Mouse (Mus musculus) hindbrain, embryonic 16.5 days (tissue): Measurements from ENCODE around the gene St5. TPM values are rescaled to one million over a fixed set of nuclear protein-coding genes. Genes with fewer than 3 reads are reported as not detected.
A peak's percentile ranks its signal among the peaks of the same experiment; 100 is the strongest.

ENCODE experiments used
- ATAC-seq: fragments of 200-750 bp; cut with Nextera tagmentation; 2 replicates; pipeline ENCODE4 v1.8.0; 2017; ENCODE audit warnings: moderate TSS enrichment, moderate library complexity
- H3K27ac ChIP-seq: fragments of 300-500 bp; sonication (generic); 2 replicates; pipeline ENCODE4 v1.5.1; 2014; ENCODE audit warnings: low read depth, mild to moderate bottlenecking, control low read depth, low read length, moderate library complexity
- H3K27me3 ChIP-seq: fragments of 300-500 bp; sonication (generic); replicated peaks from 2 replicates; pipeline ENCODE4 v1.6.1; 2014; ENCODE audit warnings: low read length; ENCODE audit not compliant: control insufficient read depth, insufficient read depth
- H3K36me3 ChIP-seq: fragments of 300-500 bp; sonication (generic); 2 replicates; pipeline ENCODE4 v1.6.1; 2014; ENCODE audit warnings: mild to moderate bottlenecking, low read length, moderate library complexity, mixed read lengths; ENCODE audit not compliant: control insufficient read depth, insufficient read depth
- H3K4me1 ChIP-seq: fragments of 300-500 bp; sonication (generic); 2 replicates; pipeline ENCODE4 v1.6.1; 2014; ENCODE audit warnings: low read depth, low read length; ENCODE audit not compliant: control insufficient read depth, insufficient read depth
- H3K4me2 ChIP-seq: fragments of 300-500 bp; sonication (generic); 2 replicates; pipeline ENCODE4 v1.6.1; 2014; ENCODE audit warnings: mild to moderate bottlenecking, low read length, control low read depth, moderate library complexity
- H3K4me3 ChIP-seq: fragments of 300-500 bp; sonication (generic); 2 replicates; pipeline ENCODE4 v1.5.1; 2014; ENCODE audit warnings: mild to moderate bottlenecking, low read length, control low read depth, moderate library complexity
- H3K9ac ChIP-seq: fragments of 300-500 bp; sonication (generic); 2 replicates; pipeline ENCODE4 v1.6.1; 2014; ENCODE audit warnings: low read depth, mild to moderate bottlenecking, control low read depth, low read length, moderate library complexity
- H3K9me3 ChIP-seq: fragments of 300-500 bp; sonication (generic); 2 replicates; pipeline ENCODE4 v1.6.1; 2014; ENCODE audit warnings: mild to moderate bottlenecking, low read length, moderate library complexity; ENCODE audit not compliant: control insufficient read depth
- WGBS: fragments of 180-500 bp; shearing (Covaris S2); extraction: QIAGEN DNeasy Blood & Tissue Kit; methylation state at CpG from one replicate; pipeline ENCODE4 v1.1.7; 2014; 5-methylcytosine and 5-hydroxymethylcytosine counted together
- polyA plus RNA-seq: library from polyadenylated mRNA; unstranded; fragments of >200 nt; fragmentation: Nextera tagmentation; extraction: Ambion mirVana; gene quantifications from 2 replicates; pipeline ENCODE4 v1.2.1, GENCODE M21; 2015

Gene St5
- polyA plus RNA-seq, 1 experiment from 2014 or later: 21.3 TPM

DNA sequence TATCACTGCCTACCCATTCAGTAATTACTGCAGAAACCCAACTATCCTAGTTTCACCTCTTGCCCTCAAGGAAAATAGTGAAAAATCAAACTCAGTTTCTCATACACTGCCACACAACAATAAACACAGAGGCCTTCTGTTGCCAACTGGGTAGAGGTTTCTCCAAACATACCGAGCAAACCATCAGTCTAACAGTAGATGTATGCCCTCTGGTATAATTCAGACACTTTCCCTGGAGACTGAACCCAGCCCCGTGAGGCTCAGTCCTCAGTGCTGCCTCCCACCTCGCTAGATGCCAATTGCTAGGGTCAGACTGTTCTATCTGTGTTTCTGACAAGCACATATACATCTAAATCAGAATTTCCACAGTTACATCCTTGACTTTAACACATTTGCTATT, 83.1 kb downstream of the St5 start:
- 89% methylated on average over 3 of the region's 3 CpGs for WGBS
- ATAC-seq: no peak
- H3K4me1 ChIP-seq: peaks cover 15% of the 10 kb centered on the region
- H3K36me3 ChIP-seq: no peaks in the 10 kb centered on the region
- no peak overlapping the region for H3K4me2 ChIP-seq
- H3K9me3 ChIP-seq: no peaks in the 10 kb centered on the region
- H3K4me3 ChIP-seq: no peak overlapping the region
- H3K27me3 ChIP-seq: no peaks in the 10 kb centered on the region
- H3K27ac ChIP-seq: no peak overlapping the region
- H3K9ac ChIP-seq: no peak overlapping the region

DNA sequence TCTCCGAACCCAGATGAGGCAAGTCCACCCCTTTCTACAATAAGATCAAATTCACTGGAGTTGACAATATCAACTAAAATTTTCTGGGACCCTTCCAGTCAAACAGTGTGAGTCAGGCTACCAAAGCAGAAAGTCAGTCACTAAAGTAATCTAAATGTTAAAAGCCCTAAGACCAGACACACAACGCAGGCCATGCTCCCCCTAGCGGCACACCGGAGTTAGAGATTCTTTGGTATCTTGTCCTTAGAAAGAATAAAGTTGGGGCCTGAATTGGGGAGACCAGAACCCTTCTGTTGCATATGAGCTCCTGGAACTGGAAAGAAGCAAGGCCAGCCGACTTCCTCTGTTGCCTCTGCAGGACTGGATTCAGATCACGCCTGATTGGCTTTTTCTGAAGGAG, 84.7 kb downstream of the St5 start:
- no peak overlapping the region for H3K27ac ChIP-seq
- H3K9me3 ChIP-seq: no peaks in the 10 kb centered on the region
- H3K4me1 ChIP-seq: peaks cover 22% of the 10 kb centered on the region
- H3K4me3 ChIP-seq: no peak overlapping the region
- no peak overlapping the region for H3K4me2 ChIP-seq
- H3K9ac ChIP-seq: no peak overlapping the region
- WGBS: 20% methylated on average over 6 of the region's 6 CpGs
- no peaks in the 10 kb centered on the region for H3K36me3 ChIP-seq
- no peaks in the 10 kb centered on the region for H3K27me3 ChIP-seq
- ATAC-seq: no peak

DNA sequence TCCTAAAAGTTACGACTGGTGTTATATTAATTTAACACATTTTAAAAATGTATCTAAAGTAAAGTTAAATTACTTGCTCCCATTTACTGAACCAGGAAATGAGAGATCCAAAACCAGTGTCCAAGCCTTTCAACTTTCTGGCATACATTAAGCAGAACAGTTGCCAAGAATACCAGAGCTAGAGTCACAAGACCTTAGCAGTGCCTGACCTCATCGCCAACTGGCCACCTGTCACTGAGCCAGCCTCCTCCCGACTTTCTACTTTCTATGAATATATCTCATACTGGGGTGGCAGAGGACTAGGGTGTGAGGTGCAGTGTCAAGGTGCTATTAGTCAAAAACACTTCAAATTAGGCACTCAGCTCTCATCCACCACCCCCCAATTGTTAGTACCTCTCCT, 85.6 kb downstream of the St5 start:
- Histone ChIP-seq H3K9me3 (no peaks in the 10 kb centered on the region), H3K36me3 (no peaks in the 10 kb centered on the region), H3K27me3 (no peaks in the 10 kb centered on the region), H3K4me3 (no peak overlapping the region), H3K4me2 (no peak overlapping the region), H3K4me1 (peaks cover 24% of the 10 kb centered on the region), H3K9ac (no peak overlapping the region), H3K27ac (no peak overlapping the region)
- WGBS: 44% methylated on average over 3 of the region's 3 CpGs
- ATAC-seq: no peak

DNA sequence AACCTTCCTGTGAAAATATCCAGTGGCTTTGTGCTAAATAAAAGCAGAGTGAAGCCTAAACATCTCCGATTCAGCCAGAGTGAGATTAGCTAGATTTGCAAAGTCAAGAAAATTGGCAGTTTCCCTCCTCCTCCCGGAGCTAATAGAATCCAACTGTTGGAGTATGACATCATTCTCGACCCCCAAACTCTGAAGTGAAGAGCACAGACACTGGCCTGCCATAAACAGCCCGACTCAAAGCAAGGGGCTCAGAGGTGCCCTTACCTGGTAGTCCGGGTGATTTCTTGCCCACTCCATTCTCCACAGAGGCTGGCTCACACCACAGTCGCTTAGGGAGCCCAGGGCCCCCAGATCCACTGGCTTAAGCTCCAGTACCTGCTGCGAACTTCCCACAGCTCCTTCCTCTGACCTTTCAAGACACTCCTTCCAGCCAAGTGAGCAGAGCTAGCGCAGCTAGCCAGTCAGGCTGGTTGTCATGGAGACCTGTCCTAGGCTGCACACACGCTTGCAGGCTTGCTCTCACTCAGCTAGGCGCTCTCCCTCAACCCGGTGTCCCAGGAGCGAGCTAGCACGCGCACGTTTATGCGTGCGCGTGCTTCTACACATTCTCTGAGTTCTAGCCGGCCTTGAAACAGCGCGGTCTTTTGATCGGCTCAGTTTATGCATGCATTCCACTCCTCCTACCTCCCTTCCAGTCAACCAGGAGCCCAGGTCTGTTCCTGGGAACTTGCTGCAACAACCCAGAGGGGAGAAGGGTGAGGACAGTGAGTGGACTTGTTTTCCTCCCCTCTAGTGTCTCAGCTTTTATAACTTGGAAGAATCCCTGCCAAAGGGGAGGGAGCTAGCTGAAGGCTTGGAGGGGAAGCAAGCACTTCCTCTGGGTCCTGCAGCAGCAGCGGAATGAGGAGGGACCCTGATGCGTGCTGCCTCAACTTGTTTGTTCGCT, 87.1 kb downstream of the St5 start:
- H3K4me1 ChIP-seq: peaks cover 29% of the 10 kb centered on the region
- ATAC-seq: peak; percentile 97
- peak overlapping the region; percentile 62 for H3K9ac ChIP-seq
- H3K27ac ChIP-seq: peak overlapping the region; percentile 85
- H3K36me3 ChIP-seq: no peaks in the 10 kb centered on the region
- no peaks in the 10 kb centered on the region for H3K9me3 ChIP-seq
- 2% methylated on average over 25 of the region's 25 CpGs for WGBS
- H3K4me3 ChIP-seq: peak overlapping the region; percentile 47
- peak overlapping the region; percentile 75 for H3K4me2 ChIP-seq
- no peaks in the 10 kb centered on the region for H3K27me3 ChIP-seq

DNA sequence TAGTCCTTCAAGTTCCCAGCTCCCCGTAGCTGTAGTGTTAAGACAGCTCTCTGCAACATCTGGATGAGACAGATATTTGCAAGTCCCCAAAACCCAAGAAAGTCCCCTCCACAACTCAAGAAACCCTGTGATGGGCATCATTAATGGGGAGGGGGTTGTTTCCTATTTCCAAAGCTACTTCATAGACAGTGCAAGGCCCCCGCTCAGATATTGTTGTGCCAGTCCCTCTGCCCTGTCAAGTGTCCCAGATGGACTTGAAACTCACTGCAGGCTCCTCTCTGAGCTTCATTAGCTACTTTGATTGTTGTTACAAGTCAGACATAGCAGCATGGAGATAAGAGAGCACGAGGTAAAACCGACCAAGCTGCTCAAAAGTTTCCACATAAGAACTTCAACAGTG, 87.8 kb downstream of the St5 start:
- no peaks in the 10 kb centered on the region for H3K9me3 ChIP-seq
- no peak for ATAC-seq
- peak overlapping the region; percentile 85 for H3K27ac ChIP-seq
- H3K4me3 ChIP-seq: peak overlapping the region; percentile 47
- peaks cover 29% of the 10 kb centered on the region for H3K4me1 ChIP-seq
- WGBS: 28% methylated on average over 4 of the region's 4 CpGs
- no peaks in the 10 kb centered on the region for H3K27me3 ChIP-seq
- H3K36me3 ChIP-seq: no peaks in the 10 kb centered on the region
- H3K4me2 ChIP-seq: peak overlapping the region; percentile 75
- H3K9ac ChIP-seq: peak overlapping the region; percentile 12

DNA sequence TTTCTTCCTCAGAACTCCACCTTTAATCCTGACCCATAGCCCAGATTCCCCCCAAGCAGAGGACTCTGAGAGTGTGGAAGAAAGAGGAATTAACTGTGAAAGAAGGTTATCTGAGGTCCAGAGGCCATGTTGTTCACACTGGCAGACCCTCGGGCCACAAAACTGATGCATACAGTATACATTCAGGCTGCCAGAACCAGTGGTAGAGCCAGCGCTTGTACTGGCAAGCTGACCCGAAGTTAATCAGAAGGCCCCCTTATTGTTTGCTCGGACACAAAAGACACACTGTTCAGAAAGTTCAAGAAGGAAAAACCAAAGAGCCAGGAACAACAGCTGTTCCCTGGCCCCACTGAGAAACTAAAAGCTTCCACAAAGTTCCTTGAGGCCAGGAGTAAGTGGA, 88.5 kb downstream of the St5 start:
- Histone ChIP-seq H3K27ac (peak overlapping the region; percentile 57), H3K4me2 (peak overlapping the region; percentile 75), H3K4me1 (peaks cover 29% of the 10 kb centered on the region), H3K27me3 (no peaks in the 10 kb centered on the region), H3K9me3 (no peaks in the 10 kb centered on the region), H3K4me3 (peak overlapping the region; percentile 28), H3K36me3 (no peaks in the 10 kb centered on the region), H3K9ac (no peak overlapping the region)
- ATAC-seq: no peak
- WGBS: 11% methylated on average over 4 of the region's 4 CpGs

DNA sequence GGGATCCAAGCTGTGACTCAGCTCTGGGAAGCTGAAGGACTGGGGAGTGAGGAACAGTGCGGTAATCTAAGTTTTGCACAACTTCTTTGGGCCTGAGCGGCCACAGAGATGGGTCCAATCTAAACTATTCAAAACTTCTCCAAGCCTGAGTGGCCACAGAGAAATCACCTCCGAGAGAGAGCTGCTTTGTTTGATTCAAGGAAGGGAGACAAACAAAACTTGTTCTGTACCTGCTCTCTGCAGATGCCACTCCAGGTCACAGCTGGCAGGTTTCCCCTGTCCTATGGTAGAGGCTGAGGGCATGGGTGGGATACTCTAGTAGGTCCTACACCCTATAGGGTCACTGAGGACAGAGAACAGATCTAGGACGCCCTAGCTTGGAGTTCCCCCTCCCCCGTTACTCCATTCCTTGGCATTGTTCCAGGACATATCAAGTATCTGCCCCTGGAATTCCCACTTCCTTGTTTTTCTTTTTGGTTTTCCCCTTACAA, 89.8 kb downstream of the St5 start:
- H3K4me1 ChIP-seq: peaks cover 29% of the 10 kb centered on the region
- WGBS: 46% methylated on average over 5 of the region's 5 CpGs
- ATAC-seq: no peak

DNA sequence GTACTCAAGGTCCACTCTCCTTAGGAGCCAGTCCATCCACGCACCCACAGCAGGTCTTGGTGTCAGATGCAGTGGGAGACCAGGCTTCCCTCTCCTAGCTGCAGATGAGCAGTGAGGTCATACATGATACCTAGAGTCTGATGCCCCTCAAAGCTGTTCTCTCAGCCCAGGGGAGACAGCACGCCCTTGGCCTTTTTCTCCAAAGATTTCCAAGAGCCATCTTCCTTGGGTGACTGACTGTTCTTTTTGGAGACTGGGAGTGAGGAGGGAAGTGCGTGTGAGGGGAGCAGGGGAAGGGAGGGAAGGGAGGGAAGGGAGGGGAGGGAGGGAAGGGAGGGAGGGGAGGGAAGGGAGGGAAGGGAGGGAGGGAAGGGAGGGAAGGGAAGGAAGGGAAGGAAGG, 90.4 kb downstream of the St5 start:
- peak overlapping the region; percentile 18; the same call in 1 of the 2 replicates for H3K4me2 ChIP-seq
- peaks cover 29% of the 10 kb centered on the region for H3K4me1 ChIP-seq
- H3K27me3 ChIP-seq: no peaks in the 10 kb centered on the region
- H3K27ac ChIP-seq: peak overlapping the region; percentile 70
- ATAC-seq: no peak
- WGBS: 86% methylated on average over 2 of the region's 3 CpGs
- no peak overlapping the region for H3K4me3 ChIP-seq
- H3K9ac ChIP-seq: no peak overlapping the region; the same call in 1 of the 2 replicates
- H3K36me3 ChIP-seq: no peaks in the 10 kb centered on the region
- no peaks in the 10 kb centered on the region for H3K9me3 ChIP-seq

More for the DNA sequence above, 89.8 kb downstream of the St5 start:
- peak overlapping the region; percentile 34 for H3K4me2 ChIP-seq
- H3K27ac ChIP-seq: no peak overlapping the region
- H3K27me3 ChIP-seq: no peaks in the 10 kb centered on the region
- no peak overlapping the region; the same call in 1 of the 2 replicates for H3K4me3 ChIP-seq
- H3K9me3 ChIP-seq: no peaks in the 10 kb centered on the region
- H3K36me3 ChIP-seq: no peaks in the 10 kb centered on the region
- peak overlapping the region; percentile 33; the same call in 1 of the 2 replicates for H3K9ac ChIP-seq

DNA sequence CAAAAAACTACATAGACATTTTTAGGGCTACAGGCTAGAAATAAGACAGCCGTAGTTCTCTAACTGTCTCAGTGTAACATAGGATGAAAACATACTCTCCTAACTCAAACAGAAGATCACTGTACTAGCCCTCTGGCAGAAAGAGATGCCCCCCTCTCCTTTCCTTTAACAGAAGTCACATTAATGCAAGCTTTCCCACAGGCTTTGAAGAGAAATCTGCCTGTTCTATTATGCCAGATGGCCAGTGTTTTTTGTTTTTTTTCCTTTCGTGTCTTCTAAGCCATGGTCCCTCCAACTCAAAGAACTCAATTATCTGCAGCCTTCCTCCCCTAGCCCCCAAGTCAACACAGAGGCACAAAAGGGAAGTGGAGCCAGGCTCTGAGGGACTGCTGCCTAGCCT, 90.9 kb downstream of the St5 start:
- Histone ChIP-seq H3K36me3 (no peaks in the 10 kb centered on the region), H3K4me2 (peak overlapping the region; percentile 18; the same call in 1 of the 2 replicates), H3K4me1 (peaks cover 31% of the 10 kb centered on the region), H3K9me3 (no peaks in the 10 kb centered on the region), H3K9ac (no peak overlapping the region), H3K4me3 (no peak overlapping the region), H3K27ac (peak overlapping the region; percentile 70), H3K27me3 (no peaks in the 10 kb centered on the region)
- 0 out of 2 replicates have a peak, but pooled peaks have one; percentile 22 for ATAC-seq
- 38% methylated on average over 2 of the region's 2 CpGs for WGBS
